Mouse (Mus musculus): ENCODE measurements around the gene Tead4. TPM values are rescaled to one million over a fixed set of nuclear protein-coding genes. Genes with fewer than 3 reads are reported as not detected.

Gene Tead4
- polyA plus RNA-seq, 1 experiment from 2014 or later, result not detected

DNA sequence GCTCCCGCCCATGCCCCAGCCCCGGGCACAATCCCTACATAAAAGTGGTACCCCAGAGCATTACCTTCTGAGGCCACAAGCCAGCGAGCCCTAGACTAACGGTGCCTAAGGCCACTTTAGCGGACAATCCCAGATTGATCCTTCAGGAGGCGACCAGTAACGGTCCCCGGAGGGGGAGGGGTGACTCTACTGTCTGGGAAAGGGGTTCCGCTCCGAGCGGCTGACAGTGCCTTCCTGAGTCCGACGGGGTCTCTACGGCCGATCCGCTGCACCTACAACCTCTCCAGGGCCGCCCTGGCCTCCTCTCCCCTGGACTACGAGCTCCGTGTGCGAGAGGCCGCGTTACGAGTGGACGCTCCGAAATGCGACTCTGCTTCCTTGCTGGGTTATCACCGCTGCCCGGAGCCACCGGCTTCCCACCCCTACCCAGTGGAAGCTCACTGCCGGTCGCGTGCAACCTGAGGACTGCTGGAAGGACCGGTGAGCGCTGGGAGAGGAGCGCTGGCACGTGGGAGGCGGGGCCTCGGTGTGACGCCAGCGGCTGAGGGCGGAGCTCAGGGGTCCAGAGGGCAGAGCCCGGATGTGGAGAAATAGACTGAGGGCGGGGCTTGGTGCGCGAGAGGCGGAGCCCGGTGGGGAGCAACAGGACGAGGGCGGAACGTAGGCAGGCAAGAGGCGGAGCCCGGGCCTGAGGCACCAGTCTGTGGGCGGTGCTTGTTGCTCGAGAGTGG lies 100.3 kb downstream of the Tead4 start:
- Histone ChIP-seq H3K27ac (no peak overlapping the region), H3K36me3 (ENCODE audit: inconsistent target) (no peaks in the 10 kb centered on the region), H3K4me3 (ENCODE audit: inconsistent target) (peak overlapping the region; percentile 39), H3K79me2 (ENCODE audit: inconsistent target) (no peaks in the 10 kb centered on the region)
- 2% methylated on average over 53 of the region's 54 CpGs for WGBS (ENCODE audit: missing documents)

DNA sequence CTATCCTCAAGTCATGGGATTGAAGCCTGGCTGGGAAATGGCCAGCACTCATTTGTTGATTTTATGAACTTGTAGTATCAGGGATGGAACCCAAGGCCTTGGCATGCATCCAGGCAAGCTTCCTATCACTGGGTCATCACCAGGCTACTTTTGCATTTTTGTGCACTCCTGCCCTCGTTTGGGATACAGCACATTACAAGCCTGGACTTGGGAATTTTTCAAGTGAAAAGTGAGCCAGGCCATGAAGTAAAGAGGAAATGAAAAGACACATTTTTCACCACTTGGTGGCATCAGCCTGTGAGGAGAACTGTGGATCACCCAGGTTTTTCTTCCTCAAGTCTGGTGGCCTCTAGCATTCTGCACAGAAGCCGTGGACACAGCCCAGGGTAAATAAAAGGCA lies 117.1 kb downstream of the Tead4 start:
- no peaks in the 10 kb centered on the region for H3K79me2 ChIP-seq (ENCODE audit: inconsistent target)
- 55% methylated on average over 2 of the region's 2 CpGs for WGBS (ENCODE audit: missing documents)
- H3K36me3 ChIP-seq (ENCODE audit: inconsistent target), result no peaks in the 10 kb centered on the region
- H3K27ac ChIP-seq, result no peak overlapping the region
- H3K4me3 ChIP-seq (ENCODE audit: inconsistent target), result no peak overlapping the region

DNA sequence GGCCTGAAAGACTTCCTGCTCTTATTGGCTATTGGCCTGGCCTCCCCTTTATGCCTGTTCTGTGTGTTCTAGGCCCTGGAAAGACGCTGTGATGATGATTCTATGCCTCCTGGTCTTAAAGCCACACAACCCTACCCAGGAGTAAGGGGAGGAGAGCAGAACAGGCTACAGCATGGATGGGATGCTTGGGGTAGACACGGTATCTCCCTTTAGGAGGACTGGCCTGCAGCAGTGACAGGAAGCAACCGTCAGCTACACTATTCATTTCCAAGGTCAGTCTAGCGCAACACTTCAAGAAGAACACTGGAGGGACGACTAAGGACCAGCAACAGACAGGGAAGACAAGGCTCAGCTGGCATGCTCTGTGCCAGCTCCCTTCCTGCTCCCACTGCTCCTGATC lies 119.4 kb downstream of the Tead4 start:
- Histone ChIP-seq H3K79me2 (ENCODE audit: inconsistent target) (no peaks in the 10 kb centered on the region), H3K27ac (no peak overlapping the region), H3K36me3 (ENCODE audit: inconsistent target) (no peaks in the 10 kb centered on the region), H3K4me3 (ENCODE audit: inconsistent target) (no peak overlapping the region)
- WGBS (ENCODE audit: missing documents), result 88% methylated on average over 5 of the region's 5 CpGs

DNA sequence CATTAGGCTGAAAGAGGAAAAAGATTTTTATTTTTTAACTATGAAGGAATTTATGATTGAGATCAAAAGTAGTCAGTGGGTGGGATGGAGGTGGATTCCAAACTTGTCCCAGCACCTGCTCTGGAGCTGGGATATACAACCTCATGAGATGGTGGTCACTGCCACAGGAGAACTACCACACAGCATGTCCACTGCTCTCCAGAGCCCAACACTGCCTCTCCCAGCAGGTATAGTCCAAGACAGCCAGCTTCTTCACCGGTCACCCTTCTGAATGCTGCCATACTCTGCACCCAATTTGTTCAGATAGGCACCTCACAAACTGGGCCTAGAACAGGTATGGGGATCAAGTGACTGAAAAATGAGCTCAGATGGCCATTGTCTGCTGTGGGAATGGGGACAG lies 121.0 kb downstream of the Tead4 start:
- WGBS (ENCODE audit: missing documents), result 100% methylated on average over 1 of the region's 1 CpGs
- no peak overlapping the region for H3K27ac ChIP-seq
- no peaks in the 10 kb centered on the region for H3K36me3 ChIP-seq (ENCODE audit: inconsistent target)
- no peak overlapping the region for H3K4me3 ChIP-seq (ENCODE audit: inconsistent target)
- H3K79me2 ChIP-seq (ENCODE audit: inconsistent target), result no peaks in the 10 kb centered on the region

DNA sequence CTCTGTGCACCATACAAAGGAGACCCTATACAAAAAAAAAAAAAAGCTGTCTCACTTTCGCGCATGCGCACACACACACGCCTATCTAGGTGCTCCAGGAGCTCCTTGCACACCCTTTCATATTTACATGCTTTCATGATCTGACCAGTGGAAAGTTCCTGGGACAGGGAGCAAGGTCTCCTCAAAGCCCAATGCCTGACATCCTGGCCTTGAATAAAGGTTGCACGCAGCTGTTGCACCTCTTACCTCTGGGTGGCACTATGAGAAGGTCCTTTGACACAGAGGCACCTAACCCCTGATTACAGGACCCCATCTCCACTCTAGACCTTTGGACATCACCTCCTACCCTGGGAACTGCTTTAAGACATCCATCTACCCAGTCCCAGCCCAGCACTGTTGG lies 121.4 kb downstream of the Tead4 start:
- H3K36me3 ChIP-seq (ENCODE audit: inconsistent target), result no peaks in the 10 kb centered on the region
- 81% methylated on average over 5 of the region's 5 CpGs for WGBS (ENCODE audit: missing documents)

DNA sequence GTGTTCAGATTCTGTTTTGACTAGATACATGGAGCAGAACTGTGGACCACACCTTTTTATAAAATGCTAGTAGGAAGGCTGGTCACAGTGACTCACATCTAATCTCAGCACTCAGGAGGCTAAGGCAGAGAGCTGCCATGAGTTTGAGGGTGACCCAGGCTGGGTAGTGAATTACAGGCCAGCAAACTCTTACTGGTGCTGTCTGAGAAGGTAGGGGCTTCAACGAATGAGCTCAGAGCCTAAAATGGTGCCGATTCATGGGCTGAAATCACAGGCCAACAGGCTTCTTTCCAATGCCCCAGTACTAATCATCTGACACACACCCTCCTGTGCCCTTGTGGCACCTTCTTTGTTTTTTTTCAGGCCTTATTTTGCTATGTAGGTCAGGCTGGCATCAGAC lies 121.9 kb downstream of the Tead4 start:
- no peaks in the 10 kb centered on the region for H3K36me3 ChIP-seq (ENCODE audit: inconsistent target)
- H3K27ac ChIP-seq, result no peak overlapping the region
- no peaks in the 10 kb centered on the region for H3K79me2 ChIP-seq (ENCODE audit: inconsistent target)
- H3K4me3 ChIP-seq (ENCODE audit: inconsistent target), result no peak overlapping the region
- WGBS (ENCODE audit: missing documents), result 86% methylated on average over 2 of the region's 2 CpGs

More for the DNA sequence above, 121.4 kb downstream of the Tead4 start:
- Histone ChIP-seq H3K4me3 (ENCODE audit: inconsistent target) (no peak overlapping the region), H3K79me2 (ENCODE audit: inconsistent target) (no peaks in the 10 kb centered on the region), H3K27ac (no peak overlapping the region)

Other genes with a start within 250 kb of the Tead4 start
- gene Tspan9, start 157.2 kb downstream of the Tead4 start, polyA plus RNA-seq (2018), result 0.21 to 0.56 TPM (median 0.36 TPM) in 3 replicates
- 4.4 to 7.7 TPM (median 4.6 TPM) in 3 replicates for gene Tulp3, start 55.0 kb upstream of the Tead4 start, polyA plus RNA-seq (2018)
- 10.4 to 13.5 TPM (median 12.6 TPM) in 3 replicates for gene Rhno1, start 62.1 kb upstream of the Tead4 start, polyA plus RNA-seq (2018)
- 1.3 to 6.1 TPM (median 4.1 TPM) in 3 replicates for gene Foxm1, start 62.1 kb upstream of the Tead4 start, polyA plus RNA-seq (2018)
- gene Tex52, start 74.6 kb upstream of the Tead4 start, polyA plus RNA-seq (2018), result not detected in 3 replicates
- not detected in 3 replicates for gene Gm44596, start 74.7 kb upstream of the Tead4 start, polyA plus RNA-seq (2018)
- not detected in 3 replicates for gene Nrip2, start 98.5 kb upstream of the Tead4 start, polyA plus RNA-seq (2018)
- 3.9 to 5.2 TPM (median 5.2 TPM) in 3 replicates for gene Itfg2, start 124.1 kb upstream of the Tead4 start, polyA plus RNA-seq (2018)
- gene Fkbp4, start 137.9 kb upstream of the Tead4 start, polyA plus RNA-seq (2018), result 27.4 to 67.4 TPM (median 49.4 TPM) in 3 replicates
- not detected in 3 replicates for gene Pzp, start 225.9 kb upstream of the Tead4 start, polyA plus RNA-seq (2018)

All from macrophage (primary cell).